Mouse (Mus musculus): ENCODE measurements around the gene Six5. TPM values are rescaled to one million over a fixed set of nuclear protein-coding genes. Genes with fewer than 3 reads are reported as not detected.
A peak's percentile ranks its signal among the peaks of the same experiment; 100 is the strongest.

The Six5 gene
- polyA plus RNA-seq, 1 experiment from 2014 or later: 7.2 TPM

GRCm38 (mm10) chr7:19054047-19054776 is 40.2 kb upstream of the Six5 start, which contains the start of gene Rsph6a:
TSS of gene Rsph6a (plus strand) at chr7:19054690.
- Histone ChIP-seq H3K9ac (ENCODE audit: low read length) (no peak within 1 kb of the TSS), H3K4me3 (ENCODE audit: low read length) (no peak within 1 kb of the TSS), H3K27ac (ENCODE audit: low read length) (no peak within 1 kb of the TSS), H3K27me3 (ENCODE audit: control insufficient read depth, insufficient read depth, low read depth, low read length) (no peaks in the 10 kb centered on the region), H3K4me2 (ENCODE audit: low read depth, low read length) (no peak within 1 kb of the TSS), H3K36me3 (ENCODE audit: control insufficient read depth, insufficient read depth, low read length) (peaks cover 20% of the 10 kb centered on the region), H3K9me3 (ENCODE audit: control insufficient read depth, low read length) (no peaks in the 10 kb centered on the region), H3K4me1 (replicated peaks; ENCODE audit: control insufficient read depth, insufficient read depth, low read length) (no peaks in the 10 kb centered on the region)
- WGBS: 34% methylated on average over 33 of the region's 33 CpGs
- ATAC-seq (ENCODE audit: low read depth): peak; percentile 40

DNA sequence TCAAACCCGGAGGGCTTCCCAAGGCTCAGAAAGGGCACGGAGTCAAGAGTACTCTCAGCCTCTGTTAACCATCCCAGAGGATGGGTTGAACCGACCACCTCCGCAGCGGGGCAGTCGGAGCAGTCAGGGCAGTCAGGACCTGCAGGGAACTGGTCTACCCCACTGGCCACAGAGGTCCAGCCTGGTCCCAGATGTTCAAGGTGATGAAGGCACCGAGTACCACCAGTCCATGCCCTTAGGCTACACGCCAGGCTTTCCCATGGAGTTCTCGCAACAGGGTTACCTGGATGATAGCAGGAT is 39.7 kb upstream of the Six5 start:
- Histone ChIP-seq H3K27ac (ENCODE audit: low read length) (no peak overlapping the region), H3K4me2 (ENCODE audit: low read depth, low read length) (no peak overlapping the region), H3K9me3 (ENCODE audit: control insufficient read depth, low read length) (no peaks in the 10 kb centered on the region), H3K4me3 (ENCODE audit: low read length) (no peak overlapping the region), H3K27me3 (ENCODE audit: control insufficient read depth, insufficient read depth, low read depth, low read length) (no peaks in the 10 kb centered on the region), H3K36me3 (ENCODE audit: control insufficient read depth, insufficient read depth, low read length) (peaks cover 15% of the 10 kb centered on the region), H3K4me1 (replicated peaks; ENCODE audit: control insufficient read depth, insufficient read depth, low read length) (no peaks in the 10 kb centered on the region), H3K9ac (ENCODE audit: low read length) (no peak overlapping the region)
- WGBS: 61% methylated on average over 9 of the region's 9 CpGs
- peak; percentile 24; the same call in 1 of the 2 replicates for ATAC-seq (ENCODE audit: low read depth)

DNA sequence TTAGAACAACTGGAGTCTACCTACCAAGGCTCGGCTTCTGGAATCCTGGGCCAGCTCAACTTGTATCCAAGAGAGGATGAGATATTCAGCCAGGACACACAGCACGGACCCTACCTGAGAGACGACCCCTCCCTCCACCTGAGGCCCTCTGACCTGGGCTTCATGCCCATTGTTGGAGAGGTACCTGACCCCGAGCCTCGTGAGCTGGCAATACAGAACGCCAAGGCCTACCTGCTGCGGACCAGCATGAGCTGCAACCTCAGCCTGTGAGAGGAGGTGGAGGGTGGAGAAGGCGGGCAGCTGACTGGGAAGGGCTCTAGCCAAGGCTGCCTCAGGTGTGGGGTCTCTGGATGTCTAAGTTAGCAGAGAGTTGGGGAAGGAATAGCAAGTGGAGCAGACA is 39.3 kb upstream of the Six5 start:
- Histone ChIP-seq H3K4me3 (ENCODE audit: low read length) (no peak overlapping the region), H3K27ac (ENCODE audit: low read length) (no peak overlapping the region), H3K9me3 (ENCODE audit: control insufficient read depth, low read length) (no peaks in the 10 kb centered on the region), H3K4me2 (ENCODE audit: low read depth, low read length) (no peak overlapping the region), H3K27me3 (ENCODE audit: control insufficient read depth, insufficient read depth, low read depth, low read length) (no peaks in the 10 kb centered on the region), H3K9ac (ENCODE audit: low read length) (no peak overlapping the region), H3K4me1 (replicated peaks; ENCODE audit: control insufficient read depth, insufficient read depth, low read length) (no peaks in the 10 kb centered on the region), H3K36me3 (ENCODE audit: control insufficient read depth, insufficient read depth, low read length) (peaks cover 12% of the 10 kb centered on the region)
- 87% methylated on average over 8 of the region's 8 CpGs for WGBS
- 0 out of 2 replicates have a peak, but pooled peaks have one; percentile 4 for ATAC-seq (ENCODE audit: low read depth)

- ATAC-seq (ENCODE audit: low read depth): no peak
- Histone ChIP-seq H3K27ac (ENCODE audit: low read length) (no peak overlapping the region), H3K4me3 (ENCODE audit: low read length) (no peak overlapping the region), H3K4me2 (ENCODE audit: low read depth, low read length) (no peak overlapping the region), H3K4me1 (replicated peaks; ENCODE audit: control insufficient read depth, insufficient read depth, low read length) (no peaks in the 10 kb centered on the region), H3K9ac (ENCODE audit: low read length) (no peak overlapping the region), H3K9me3 (ENCODE audit: control insufficient read depth, low read length) (no peaks in the 10 kb centered on the region), H3K36me3 (ENCODE audit: control insufficient read depth, insufficient read depth, low read length) (peaks cover 4% of the 10 kb centered on the region), H3K27me3 (ENCODE audit: control insufficient read depth, insufficient read depth, low read depth, low read length) (no peaks in the 10 kb centered on the region)
- WGBS: 72% methylated on average over 10 of the region's 10 CpGs
Measured at GRCm38 (mm10) chr7:19057405-19057804, 37.0 kb upstream of the Six5 start.

- 0 out of 2 replicates have a peak overlapping the region, but pooled peaks have one; percentile 17 for H3K4me2 ChIP-seq (ENCODE audit: low read depth, low read length)
- no peak for ATAC-seq (ENCODE audit: low read depth)
- no peak overlapping the region for H3K9ac ChIP-seq (ENCODE audit: low read length)
- H3K36me3 ChIP-seq (ENCODE audit: control insufficient read depth, insufficient read depth, low read length): no peaks in the 10 kb centered on the region
- no peak overlapping the region for H3K27ac ChIP-seq (ENCODE audit: low read length)
- 48% methylated on average over 13 of the region's 13 CpGs for WGBS
- H3K9me3 ChIP-seq (ENCODE audit: control insufficient read depth, low read length): no peaks in the 10 kb centered on the region
- H3K4me1 ChIP-seq (replicated peaks; ENCODE audit: control insufficient read depth, insufficient read depth, low read length): no peaks in the 10 kb centered on the region
- peaks cover 31% of the 10 kb centered on the region for H3K27me3 ChIP-seq (ENCODE audit: control insufficient read depth, insufficient read depth, low read depth, low read length)
- peak overlapping the region; percentile 4; the same call in 1 of the 2 replicates for H3K4me3 ChIP-seq (ENCODE audit: low read length)
Measured at GRCm38 (mm10) chr7:19065896-19066295, 28.5 kb upstream of the Six5 start.

DNA sequence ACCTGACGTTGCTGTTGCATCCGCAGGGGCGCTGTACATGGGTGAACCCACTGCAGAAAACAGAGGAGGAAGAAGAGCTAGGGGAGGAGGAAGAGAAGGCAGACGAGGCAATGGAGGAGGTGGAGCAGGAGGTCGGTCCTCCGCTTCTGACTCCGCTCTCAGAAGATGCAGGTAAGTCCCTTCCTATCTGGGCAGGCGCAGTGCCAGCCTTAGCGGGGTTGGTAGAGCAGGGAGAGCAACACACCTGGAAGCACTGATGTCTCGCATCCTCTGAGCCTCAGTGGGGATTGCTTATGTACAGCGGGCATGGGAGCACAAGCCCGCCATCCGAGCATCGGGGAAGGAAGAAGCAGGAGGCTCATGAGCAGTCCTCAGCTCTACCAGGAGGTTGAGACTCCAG is 27.3 kb upstream of the Six5 start:
- Histone ChIP-seq H3K4me1 (replicated peaks; ENCODE audit: control insufficient read depth, insufficient read depth, low read length) (no peaks in the 10 kb centered on the region), H3K27ac (ENCODE audit: low read length) (no peak overlapping the region), H3K9ac (ENCODE audit: low read length) (no peak overlapping the region), H3K27me3 (ENCODE audit: control insufficient read depth, insufficient read depth, low read depth, low read length) (peaks cover 31% of the 10 kb centered on the region), H3K36me3 (ENCODE audit: control insufficient read depth, insufficient read depth, low read length) (no peaks in the 10 kb centered on the region), H3K9me3 (ENCODE audit: control insufficient read depth, low read length) (no peaks in the 10 kb centered on the region), H3K4me2 (ENCODE audit: low read depth, low read length) (no peak overlapping the region), H3K4me3 (ENCODE audit: low read length) (no peak overlapping the region)
- WGBS: 47% methylated on average over 14 of the region's 14 CpGs
- peak; percentile 23; the same call in 1 of the 2 replicates for ATAC-seq (ENCODE audit: low read depth)

DNA sequence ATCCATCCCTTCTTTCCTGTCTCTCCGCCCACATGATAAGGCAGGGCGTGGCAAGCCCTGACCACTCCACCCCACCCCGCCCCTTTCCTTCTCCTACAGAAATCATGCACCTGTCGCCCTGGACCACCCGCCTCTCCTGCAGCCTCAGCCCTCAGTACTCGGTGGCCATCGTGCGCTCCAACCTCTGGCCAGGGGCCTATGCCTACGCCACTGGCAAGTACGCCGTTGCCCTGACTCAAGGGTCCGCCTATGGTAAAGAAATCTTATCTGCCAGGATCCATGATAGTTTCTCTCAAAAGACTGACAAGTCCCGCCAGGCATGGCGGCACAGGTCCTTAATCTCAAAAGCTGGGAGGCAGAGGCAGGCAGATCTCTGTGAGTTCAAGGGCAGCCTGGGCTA is 26.5 kb upstream of the Six5 start:
- Histone ChIP-seq H3K4me1 (replicated peaks; ENCODE audit: control insufficient read depth, insufficient read depth, low read length) (no peaks in the 10 kb centered on the region), H3K27ac (ENCODE audit: low read length) (no peak overlapping the region), H3K9ac (ENCODE audit: low read length) (no peak overlapping the region), H3K9me3 (ENCODE audit: control insufficient read depth, low read length) (no peaks in the 10 kb centered on the region), H3K4me2 (ENCODE audit: low read depth, low read length) (no peak overlapping the region), H3K36me3 (ENCODE audit: control insufficient read depth, insufficient read depth, low read length) (no peaks in the 10 kb centered on the region), H3K27me3 (ENCODE audit: control insufficient read depth, insufficient read depth, low read depth, low read length) (peaks cover 31% of the 10 kb centered on the region), H3K4me3 (ENCODE audit: low read length) (no peak overlapping the region)
- 57% methylated on average over 13 of the region's 14 CpGs for WGBS
- no peak for ATAC-seq (ENCODE audit: low read depth)

DNA sequence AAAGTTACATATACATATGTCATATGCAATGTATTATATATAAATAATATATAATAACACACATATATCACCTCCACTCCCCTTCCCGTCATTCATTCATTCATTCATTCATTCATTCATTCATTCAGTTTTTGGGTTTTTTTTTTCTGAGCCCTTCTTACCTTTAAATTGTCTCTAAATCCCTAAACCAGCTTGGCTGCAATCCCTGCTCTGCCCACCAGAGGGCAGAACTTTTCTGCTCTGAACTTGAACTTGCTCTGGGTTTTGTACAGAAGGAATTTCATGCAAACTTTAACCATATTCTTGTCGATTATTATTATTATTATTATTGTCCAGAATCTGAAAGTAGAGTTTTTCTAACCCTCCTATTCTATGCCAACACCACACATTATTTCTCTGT is 25.7 kb upstream of the Six5 start:
- Histone ChIP-seq H3K4me1 (replicated peaks; ENCODE audit: control insufficient read depth, insufficient read depth, low read length) (no peaks in the 10 kb centered on the region), H3K4me3 (ENCODE audit: low read length) (no peak overlapping the region), H3K9ac (ENCODE audit: low read length) (no peak overlapping the region), H3K9me3 (ENCODE audit: control insufficient read depth, low read length) (no peaks in the 10 kb centered on the region), H3K4me2 (ENCODE audit: low read depth, low read length) (no peak overlapping the region), H3K27me3 (ENCODE audit: control insufficient read depth, insufficient read depth, low read depth, low read length) (peaks cover 31% of the 10 kb centered on the region), H3K27ac (ENCODE audit: low read length) (no peak overlapping the region), H3K36me3 (ENCODE audit: control insufficient read depth, insufficient read depth, low read length) (no peaks in the 10 kb centered on the region)
- 3% methylated on average over 2 of the region's 2 CpGs for WGBS
- no peak for ATAC-seq (ENCODE audit: low read depth)

DNA sequence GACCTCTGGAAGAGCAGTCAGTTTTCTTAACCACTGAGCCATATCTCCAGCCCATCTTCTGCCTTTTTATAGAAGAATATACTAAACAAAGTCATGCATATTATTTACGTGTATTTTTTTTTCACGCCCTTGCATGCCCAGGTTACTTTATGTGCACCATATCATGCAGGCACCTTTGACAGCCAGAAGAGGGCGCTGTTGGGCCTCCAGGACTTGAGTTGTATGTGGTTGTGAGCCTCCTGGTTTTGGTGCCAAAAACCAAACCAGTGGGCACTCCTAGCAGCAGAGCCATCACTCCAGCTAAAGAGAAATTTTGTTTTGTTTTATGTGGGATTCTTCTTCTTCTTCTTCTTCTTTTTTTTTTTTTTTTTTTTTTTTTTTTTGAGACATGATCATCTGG is 24.9 kb upstream of the Six5 start:
- 45% methylated on average over 3 of the region's 3 CpGs for WGBS
- H3K27ac ChIP-seq (ENCODE audit: low read length): no peak overlapping the region
- ATAC-seq (ENCODE audit: low read depth): no peak

More for the DNA sequence above, 24.9 kb upstream of the Six5 start:
- H3K36me3 ChIP-seq (ENCODE audit: control insufficient read depth, insufficient read depth, low read length): no peaks in the 10 kb centered on the region
- no peak overlapping the region for H3K4me3 ChIP-seq (ENCODE audit: low read length)
- H3K4me1 ChIP-seq (replicated peaks; ENCODE audit: control insufficient read depth, insufficient read depth, low read length): no peaks in the 10 kb centered on the region
- no peak overlapping the region for H3K9ac ChIP-seq (ENCODE audit: low read length)
- H3K27me3 ChIP-seq (ENCODE audit: control insufficient read depth, insufficient read depth, low read depth, low read length): peaks cover 28% of the 10 kb centered on the region
- H3K4me2 ChIP-seq (ENCODE audit: low read depth, low read length): no peak overlapping the region
- no peaks in the 10 kb centered on the region for H3K9me3 ChIP-seq (ENCODE audit: control insufficient read depth, low read length)
